Mouse (Mus musculus): ENCODE results near the gene Grem1.

- TF ChIP-seq EP300 (IDR thresholded peaks at IDR 0.05; ENCODE audit: low read depth) (no peak), CTCF (IDR thresholded peaks at IDR 0.05; ENCODE audit: low read depth) (no peak)
These were observed 15.8 kb upstream of the Grem1 start for GRCm38 (mm10) chr2:113774150-113774805.
